Mouse (Mus musculus) left cerebral cortex, adult 9 months (tissue): ENCODE measurements around the gene Kcnn3.

Experiments
- DNase-seq, 2 experiments: peaks; one replicate each; pipeline ENCODE4 v3.0.0; 2022; ENCODE audit warnings: low spot score in 2 of 2

Kcnn3 gene

GRCm38 (mm10) chr3:89520618-89521502 is 896 bp downstream of the Kcnn3 start:
- DNase-seq, result no peak

GRCm38 (mm10) chr3:89521503-89521854 is 1.5 kb downstream of the Kcnn3 start:
- DNase-seq, result no peak

- no peak for DNase-seq
These were observed 2.6 kb downstream of the Kcnn3 start for GRCm38 (mm10) chr3:89522450-89523128.

GRCm38 (mm10) chr3:89526298-89527090 is 6.5 kb downstream of the Kcnn3 start:
- peak in 1 of 2 experiments; percentile 36 for DNase-seq

- DNase-seq, result no peak
These were observed 9.8 kb downstream of the Kcnn3 start for GRCm38 (mm10) chr3:89529796-89530195.

GRCm38 (mm10) chr3:89534566-89535097 is 14.7 kb downstream of the Kcnn3 start:
- no peak for DNase-seq

GRCm38 (mm10) chr3:89535147-89535546 is 15.2 kb downstream of the Kcnn3 start:
- no peak for DNase-seq

- DNase-seq, result no peak
These were observed 19.2 kb downstream of the Kcnn3 start for GRCm38 (mm10) chr3:89539036-89539739.

GRCm38 (mm10) chr3:89539740-89540370 is 19.9 kb downstream of the Kcnn3 start:
- DNase-seq, result no peak

- DNase-seq, result no peak
These were observed 20.4 kb downstream of the Kcnn3 start for GRCm38 (mm10) chr3:89540371-89540743.

GRCm38 (mm10) chr3:89546951-89547350 is 27.0 kb downstream of the Kcnn3 start:
- peak in 1 of 2 experiments; percentile 42 for DNase-seq

GRCm38 (mm10) chr3:89548805-89549204 is 28.8 kb downstream of the Kcnn3 start:
- DNase-seq, result no peak

- no peak for DNase-seq
These were observed 29.5 kb downstream of the Kcnn3 start for GRCm38 (mm10) chr3:89549488-89549887.

GRCm38 (mm10) chr3:89551880-89552279 is 31.9 kb downstream of the Kcnn3 start:
- no peak for DNase-seq

- DNase-seq, result no peak
These were observed 33.5 kb downstream of the Kcnn3 start for GRCm38 (mm10) chr3:89553432-89553831.

GRCm38 (mm10) chr3:89553946-89554345 is 34.0 kb downstream of the Kcnn3 start:
- DNase-seq, result no peak

- no peak for DNase-seq
These were observed 34.6 kb downstream of the Kcnn3 start for GRCm38 (mm10) chr3:89554587-89554986.

GRCm38 (mm10) chr3:89557811-89558210 is 37.8 kb downstream of the Kcnn3 start:
- no peak for DNase-seq

- no peak for DNase-seq
These were observed 39.3 kb downstream of the Kcnn3 start for GRCm38 (mm10) chr3:89558972-89559910.

- no peak for DNase-seq
These were observed 41.4 kb downstream of the Kcnn3 start for GRCm38 (mm10) chr3:89561386-89561785.
